Mouse (Mus musculus): ENCODE results near the gene Fuca1. TPM values are rescaled to one million over a fixed set of nuclear protein-coding genes. Genes with fewer than 3 reads are reported as not detected.
"Not testable (repeated sequence)": the region's sequence is repeated elsewhere in the genome, so short reads cannot be mapped to it uniquely, and the experiment has no call there.

Fuca1 gene
- total and polyA plus RNA-seq, 2 experiments from 2014 or later: 33.2 to 67.7 TPM

DNA sequence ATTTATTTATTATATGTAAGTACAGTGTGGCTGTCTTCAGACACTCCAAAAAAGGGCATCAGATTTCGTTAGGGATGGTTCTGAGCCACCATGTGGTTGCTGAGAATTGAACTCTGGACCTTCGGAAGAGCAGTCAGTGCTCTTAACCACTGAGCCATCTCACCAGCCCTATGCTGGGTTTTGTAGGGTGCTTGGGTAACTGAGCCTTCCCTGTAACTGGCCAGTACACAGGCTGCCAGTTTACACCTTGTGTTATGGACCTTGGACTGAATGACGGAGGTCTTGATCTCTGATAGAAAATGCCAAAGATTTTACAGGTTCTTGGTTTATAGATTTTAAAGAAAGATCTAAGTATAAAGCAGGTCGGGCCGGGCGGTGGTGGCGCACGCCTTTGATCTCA is 9.7 kb downstream of the Fuca1 start:
- Histone ChIP-seq H3K36me3 (ENCODE audit: insufficient read depth) (peaks cover 30% of the 10 kb centered on the region), H3K4me1 (ENCODE audit: insufficient read depth) (no peaks in the 10 kb centered on the region), H3K9me3 (ENCODE audit: low read length) (no peaks in the 10 kb centered on the region), H3K4me2 (ENCODE audit: low read depth) (no peak overlapping the region), H3K27me3 (ENCODE audit: insufficient read depth, low read length) (no peaks in the 10 kb centered on the region), H3K4me3 (ENCODE audit: low read depth, low read length) (no peak overlapping the region), H3K27ac (ENCODE audit: low read depth, low read length) (no peak overlapping the region), H3K9ac (no peak overlapping the region)
- no peak for TF ChIP-seq CTCF (IDR thresholded peaks at IDR 0.05; ENCODE audit: low read depth)
- WGBS: 92% methylated on average over 8 of the region's 8 CpGs
- no peak for DNase-seq
- no peak for ATAC-seq

- TF ChIP-seq CTCF (IDR thresholded peaks at IDR 0.05; ENCODE audit: low read depth): peak; percentile 66
- Histone ChIP-seq H3K27me3 (ENCODE audit: insufficient read depth, low read length) (no peaks in the 10 kb centered on the region), H3K4me3 (ENCODE audit: low read depth, low read length) (no peak overlapping the region), H3K27ac (ENCODE audit: low read depth, low read length) (no peak overlapping the region), H3K36me3 (ENCODE audit: insufficient read depth) (peaks cover 39% of the 10 kb centered on the region), H3K9ac (no peak overlapping the region), H3K4me2 (ENCODE audit: low read depth) (no peak overlapping the region), H3K9me3 (ENCODE audit: low read length) (no peaks in the 10 kb centered on the region), H3K4me1 (ENCODE audit: insufficient read depth) (no peaks in the 10 kb centered on the region)
- ATAC-seq: peak; percentile 47; the same call in 1 of the 2 replicates
- 69% methylated on average over 5 of the region's 5 CpGs for whole genome bisulfite sequencing
- DNase-seq: peak; percentile 26
Observed at GRCm38 (mm10) chr4:135931832-135932231, 11.3 kb downstream of the Fuca1 start.

GRCm38 (mm10) chr4:135934708-135935500 is 14.4 kb downstream of the Fuca1 start:
- Histone ChIP-seq H3K27me3 (ENCODE audit: insufficient read depth, low read length) (no peaks in the 10 kb centered on the region), H3K9ac (no peak overlapping the region), H3K36me3 (ENCODE audit: insufficient read depth) (peaks cover 56% of the 10 kb centered on the region), H3K27ac (ENCODE audit: low read depth, low read length) (no peak overlapping the region), H3K9me3 (ENCODE audit: low read length) (no peaks in the 10 kb centered on the region), H3K4me3 (ENCODE audit: low read depth, low read length) (no peak overlapping the region), H3K4me2 (ENCODE audit: low read depth) (no peak overlapping the region), H3K4me1 (ENCODE audit: insufficient read depth) (no peaks in the 10 kb centered on the region)
- 50% methylated on average over 12 of the region's 12 CpGs for WGBS
- ATAC-seq: no peak
- no peak for DNase-seq
- TF ChIP-seq CTCF (IDR thresholded peaks at IDR 0.05; ENCODE audit: low read depth): no peak

DNA sequence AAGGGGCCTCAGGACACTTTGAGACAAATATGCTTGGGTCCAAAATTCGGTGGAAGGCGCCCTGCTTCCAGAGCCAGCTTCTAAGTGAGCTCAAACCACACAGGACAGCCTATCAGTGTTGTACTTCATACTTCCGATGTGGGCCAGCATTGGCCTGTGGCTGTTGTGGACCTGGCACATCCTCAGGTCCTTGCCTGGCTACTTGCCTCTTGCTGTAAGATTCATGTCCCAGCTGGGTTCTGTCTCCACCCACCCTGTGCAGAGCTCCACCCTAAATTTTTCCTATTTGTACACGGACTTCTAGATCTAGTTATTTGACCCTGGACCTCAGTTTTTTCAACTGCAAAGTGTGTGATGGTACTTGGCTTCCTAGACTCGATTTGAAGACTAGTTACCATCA is 15.0 kb downstream of the Fuca1 start:
- H3K4me1 ChIP-seq (ENCODE audit: insufficient read depth): no peaks in the 10 kb centered on the region
- H3K4me2 ChIP-seq (ENCODE audit: low read depth): no peak overlapping the region
- no peaks in the 10 kb centered on the region for H3K27me3 ChIP-seq (ENCODE audit: insufficient read depth, low read length)
- no peak for DNase-seq
- H3K9ac ChIP-seq: no peak overlapping the region
- TF ChIP-seq CTCF (IDR thresholded peaks at IDR 0.05; ENCODE audit: low read depth): no peak
- peaks cover 58% of the 10 kb centered on the region for H3K36me3 ChIP-seq (ENCODE audit: insufficient read depth)
- no peak overlapping the region for H3K4me3 ChIP-seq (ENCODE audit: low read depth, low read length)
- no peak for ATAC-seq
- H3K27ac ChIP-seq (ENCODE audit: low read depth, low read length): no peak overlapping the region
- H3K9me3 ChIP-seq (ENCODE audit: low read length): no peaks in the 10 kb centered on the region
- 63% methylated on average over 5 of the region's 5 CpGs for WGBS

- 84% methylated on average over 7 of the region's 7 CpGs for WGBS
Observed at GRCm38 (mm10) chr4:135938858-135939257, 18.3 kb downstream of the Fuca1 start.

DNA sequence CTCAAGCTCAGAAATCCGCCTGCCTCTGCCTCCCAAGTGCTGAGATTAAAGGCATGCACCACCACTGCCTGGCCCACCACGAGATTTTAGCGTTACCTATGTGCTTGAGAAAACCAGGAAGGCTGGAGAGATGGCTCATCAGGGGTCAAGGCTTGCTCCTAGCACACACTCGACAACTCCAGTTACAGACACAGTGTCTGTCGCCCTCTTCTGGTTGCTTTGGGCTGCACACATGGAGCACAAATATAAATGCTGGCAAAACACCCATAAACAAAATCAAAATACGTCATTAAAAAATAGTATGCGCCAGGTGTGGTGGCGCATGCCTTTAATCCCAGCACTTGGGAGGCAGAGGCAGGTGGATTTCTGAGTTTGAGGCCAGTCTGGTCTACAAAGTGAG is 20.5 kb downstream of the Fuca1 start:
- not testable (repeated sequence) for H3K4me1 ChIP-seq (ENCODE audit: insufficient read depth); H3K4me3 ChIP-seq (ENCODE audit: low read depth, low read length); DNase-seq; H3K27ac ChIP-seq (ENCODE audit: low read depth, low read length); H3K4me2 ChIP-seq (ENCODE audit: low read depth); H3K9ac ChIP-seq; ATAC-seq; H3K9me3 ChIP-seq (ENCODE audit: low read length); H3K27me3 ChIP-seq (ENCODE audit: insufficient read depth, low read length)
- TF ChIP-seq CTCF (IDR thresholded peaks at IDR 0.05; ENCODE audit: low read depth): peak; percentile 30; the same call in 1 of the 2 replicates
- 86% methylated on average over 8 of the region's 8 CpGs for WGBS
- H3K36me3 ChIP-seq (ENCODE audit: insufficient read depth): peaks cover 28% of the 10 kb centered on the region

More at GRCm38 (mm10) chr4:135938858-135939257, 18.3 kb downstream of the Fuca1 start:
- H3K9me3 ChIP-seq (ENCODE audit: low read length): no peaks in the 10 kb centered on the region
- no peak for DNase-seq
- no peaks in the 10 kb centered on the region for H3K27me3 ChIP-seq (ENCODE audit: insufficient read depth, low read length)
- H3K4me1 ChIP-seq (ENCODE audit: insufficient read depth): no peaks in the 10 kb centered on the region
- H3K9ac ChIP-seq: no peak overlapping the region
- no peak overlapping the region for H3K27ac ChIP-seq (ENCODE audit: low read depth, low read length)
- no peak overlapping the region for H3K4me2 ChIP-seq (ENCODE audit: low read depth)
- H3K4me3 ChIP-seq (ENCODE audit: low read depth, low read length): no peak overlapping the region
- ATAC-seq: no peak
- TF ChIP-seq CTCF (IDR thresholded peaks at IDR 0.05; ENCODE audit: low read depth): no peak
- H3K36me3 ChIP-seq (ENCODE audit: insufficient read depth): peaks cover 42% of the 10 kb centered on the region

DNA sequence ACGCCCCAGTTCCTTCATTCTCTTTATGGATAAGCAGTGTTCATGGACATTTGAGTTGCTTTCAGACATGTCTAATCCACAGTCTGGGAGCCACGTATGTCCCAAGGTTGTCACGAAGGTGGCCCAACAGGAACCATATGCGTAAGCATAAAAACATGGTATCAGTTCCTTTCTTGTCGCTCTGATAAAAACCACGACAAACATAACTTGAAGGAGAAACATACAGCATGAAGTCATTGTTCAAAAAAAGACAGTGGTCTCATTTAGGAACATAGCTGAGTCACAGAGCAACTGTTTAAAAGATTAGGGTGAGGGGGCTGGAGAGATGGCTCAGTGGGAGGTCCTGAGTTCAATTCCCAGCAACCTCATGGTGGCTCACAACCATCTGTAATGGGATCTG is 21.7 kb downstream of the Fuca1 start:
- H3K4me3 ChIP-seq (ENCODE audit: low read depth, low read length): no peak overlapping the region
- DNase-seq (no peak), ATAC-seq (no peak)
- no peak for TF ChIP-seq CTCF (IDR thresholded peaks at IDR 0.05; ENCODE audit: low read depth)
- H3K9ac ChIP-seq: no peak overlapping the region
- H3K4me2 ChIP-seq (ENCODE audit: low read depth): no peak overlapping the region
- peaks cover 20% of the 10 kb centered on the region for H3K36me3 ChIP-seq (ENCODE audit: insufficient read depth)
- H3K27me3 ChIP-seq (ENCODE audit: insufficient read depth, low read length): no peaks in the 10 kb centered on the region
- no peaks in the 10 kb centered on the region for H3K4me1 ChIP-seq (ENCODE audit: insufficient read depth)
- H3K9me3 ChIP-seq (ENCODE audit: low read length): no peaks in the 10 kb centered on the region
- WGBS: 89% methylated on average over 6 of the region's 6 CpGs
- no peak overlapping the region for H3K27ac ChIP-seq (ENCODE audit: low read depth, low read length)
